ENCODE assay signal across 14 mouse cellular contexts in the genomic region with DNA sequence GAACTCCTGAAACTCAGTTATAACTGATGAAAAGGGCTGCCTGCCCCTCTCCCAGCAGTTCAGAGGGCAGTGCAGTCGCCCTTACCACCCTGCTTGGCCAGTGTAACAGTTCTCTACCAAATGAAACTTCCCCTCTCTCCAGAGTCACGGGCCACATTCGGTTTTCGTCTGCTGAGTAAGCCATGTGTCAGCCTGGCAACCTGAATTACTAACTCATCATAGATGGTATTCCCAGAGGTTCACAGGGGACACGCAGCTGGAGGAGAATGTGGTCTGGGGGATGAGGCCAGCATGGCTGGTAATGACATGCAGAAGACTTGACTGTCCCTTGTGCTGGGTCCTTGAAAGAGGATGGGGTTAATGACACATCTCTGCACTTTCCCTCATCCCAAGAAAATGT. TPM values are rescaled to one million over a fixed set of nuclear protein-coding genes. Genes with fewer than 3 reads are reported as not detected.
DNase-seq lines count a peak whose midpoint lies in the region; ATAC-seq and TF ChIP-seq lines count a peak whose summit lies in the region.
"Had no signal": no experiment of that assay in that cellular context is flagged by ENCODE, and none has a peak within 500 bp of the region (broad histone marks: within the 10 kb centered on the region; RNA-seq: fewer than 3 reads in every experiment).

No protein-coding gene starts in this region.

- H3K4me3 ChIP-seq in heart, embryonic 13.5 days: no peak overlapping the region
- H3K4me3 ChIP-seq in heart, embryonic 10.5 days: no peak overlapping the region
- no peak overlapping the region for H3K4me3 ChIP-seq in kidney, postnatal 0 days (replicated peaks; ENCODE audit: low read depth, low read length)
- H3K4me3 ChIP-seq in embryonic facial prominence, embryonic 15.5 days (replicated peaks): peak overlapping the region; percentile 54
- peak overlapping the region; percentile 45 for H3K4me3 ChIP-seq in stomach, embryonic 15.5 days (replicated peaks)
- H3K4me3 ChIP-seq: forebrain, embryonic 15.5 days had no signal

- WGBS in heart, embryonic 13.5 days: 68% methylated on average over 5 of the region's 5 CpGs
- WGBS in heart, embryonic 10.5 days: 68% methylated on average over 5 of the region's 5 CpGs
- WGBS in kidney, postnatal 0 days: 63% methylated on average over 5 of the region's 5 CpGs
- 50% methylated on average over 5 of the region's 5 CpGs for WGBS in embryonic facial prominence, embryonic 15.5 days
- 66% methylated on average over 5 of the region's 5 CpGs for WGBS in stomach, embryonic 15.5 days

- no peaks in the 10 kb centered on the region for H3K9me3 ChIP-seq in heart, embryonic 13.5 days
- H3K9me3 ChIP-seq in heart, embryonic 10.5 days: no peaks in the 10 kb centered on the region
- no peaks in the 10 kb centered on the region for H3K9me3 ChIP-seq in kidney, postnatal 0 days (replicated peaks; ENCODE audit: low read length)
- no peaks in the 10 kb centered on the region for H3K9me3 ChIP-seq in embryonic facial prominence, embryonic 15.5 days (replicated peaks)
- no peaks in the 10 kb centered on the region for H3K9me3 ChIP-seq in stomach, embryonic 15.5 days
- H3K9me3 ChIP-seq: forebrain, embryonic 15.5 days; hindbrain, embryonic 15.5 days had no signal

- no peak for ATAC-seq in heart, embryonic 13.5 days (ENCODE audit: extremely low read depth, insufficient number of reproducible peaks, low FRiP score, low TSS enrichment)
- peak; percentile 6; the same call in 1 of the 2 replicates for ATAC-seq in kidney, postnatal 0 days (replicated peaks; ENCODE audit: low FRiP score, low read depth)
- no peak for ATAC-seq in embryonic facial prominence, embryonic 15.5 days (ENCODE audit: insufficient number of reproducible peaks, low FRiP score, low TSS enrichment, low read depth)
- no peak for ATAC-seq in stomach, embryonic 15.5 days (ENCODE audit: insufficient read depth, low FRiP score, low read depth)
- ATAC-seq: forebrain, embryonic 15.5 days had no signal

- peak overlapping the region; percentile 75 for H3K4me2 ChIP-seq in heart, embryonic 13.5 days
- H3K4me2 ChIP-seq in kidney, postnatal 0 days (ENCODE audit: low read length): peak overlapping the region; percentile 73
- peak overlapping the region; percentile 75 for H3K4me2 ChIP-seq in embryonic facial prominence, embryonic 15.5 days (replicated peaks)
- H3K4me2 ChIP-seq in stomach, embryonic 15.5 days: peak overlapping the region; percentile 64

- H3K27ac ChIP-seq in heart, embryonic 13.5 days (replicated peaks): no peak overlapping the region
- no peak overlapping the region for H3K27ac ChIP-seq in heart, embryonic 10.5 days
- no peak overlapping the region for H3K27ac ChIP-seq in kidney, postnatal 0 days
- no peak overlapping the region for H3K27ac ChIP-seq in embryonic facial prominence, embryonic 15.5 days (replicated peaks)
- no peak overlapping the region for H3K27ac ChIP-seq in stomach, embryonic 15.5 days
- H3K27ac ChIP-seq: forebrain, embryonic 15.5 days; hindbrain, embryonic 15.5 days; liver, embryonic 14.5 days had no signal

- peaks cover 56% of the 10 kb centered on the region for H3K27me3 ChIP-seq in heart, embryonic 13.5 days (replicated peaks)
- H3K27me3 ChIP-seq in heart, embryonic 10.5 days (ENCODE audit: insufficient read depth, poor library complexity, severe bottlenecking): peaks cover 66% of the 10 kb centered on the region
- peaks cover 10% of the 10 kb centered on the region for H3K27me3 ChIP-seq in kidney, postnatal 0 days (ENCODE audit: insufficient read depth, low read length)
- peaks cover 11% of the 10 kb centered on the region; the same call in 1 of the 2 replicates for H3K27me3 ChIP-seq in embryonic facial prominence, embryonic 15.5 days
- H3K27me3 ChIP-seq in stomach, embryonic 15.5 days (replicated peaks): peaks cover 25% of the 10 kb centered on the region

- H3K36me3 ChIP-seq in heart, embryonic 13.5 days: no peaks in the 10 kb centered on the region
- H3K36me3 ChIP-seq in heart, embryonic 10.5 days: no peaks in the 10 kb centered on the region
- no peaks in the 10 kb centered on the region for H3K36me3 ChIP-seq in kidney, postnatal 0 days (ENCODE audit: insufficient read depth, low read length)
- H3K36me3 ChIP-seq in embryonic facial prominence, embryonic 15.5 days: no peaks in the 10 kb centered on the region
- no peaks in the 10 kb centered on the region for H3K36me3 ChIP-seq in stomach, embryonic 15.5 days
- H3K36me3 ChIP-seq: forebrain, embryonic 15.5 days; hindbrain, embryonic 15.5 days had no signal

- DNase-seq in heart, embryonic 10.5 days (ENCODE audit: low spot score): no peak
- no peak for DNase-seq in kidney, postnatal 0 days (ENCODE audit: low spot score)
- no peak for DNase-seq in kidney, postnatal 36 days
- no peak for DNase-seq in thymus, postnatal 0 days (ENCODE audit: low spot score)
- DNase-seq in c-Kit-positive CD71-positive TER-119-positive erythroid progenitor cells, embryonic 14.5 days (ENCODE audit: low spot score): no peak
- DNase-seq: adrenal gland, postnatal 14 days; B cell, adult 2 months; cerebellum, postnatal 25 days had no signal

- no peak for TF ChIP-seq CTCF in kidney, postnatal 0 days (IDR thresholded peaks at IDR 0.05; ENCODE audit: low read depth)

- H3K4me1 ChIP-seq in heart, embryonic 13.5 days: peaks cover 13% of the 10 kb centered on the region
- peaks cover 20% of the 10 kb centered on the region for H3K4me1 ChIP-seq in heart, embryonic 10.5 days
- H3K4me1 ChIP-seq in kidney, postnatal 0 days (replicated peaks; ENCODE audit: insufficient read depth, low read length): no peaks in the 10 kb centered on the region; the same call in 1 of the 2 replicates
- H3K4me1 ChIP-seq in embryonic facial prominence, embryonic 15.5 days: peaks cover 43% of the 10 kb centered on the region
- H3K4me1 ChIP-seq in stomach, embryonic 15.5 days: peaks cover 6% of the 10 kb centered on the region; the same call in 1 of the 2 replicates

- no peak overlapping the region for H3K9ac ChIP-seq in heart, embryonic 13.5 days
- no peak overlapping the region for H3K9ac ChIP-seq in kidney, postnatal 0 days (ENCODE audit: low read depth, low read length)
- H3K9ac ChIP-seq in embryonic facial prominence, embryonic 15.5 days: no peak overlapping the region
- no peak overlapping the region for H3K9ac ChIP-seq in stomach, embryonic 15.5 days
- H3K9ac ChIP-seq: forebrain, embryonic 15.5 days; hindbrain, embryonic 15.5 days; liver, embryonic 14.5 days had no signal

RNA-seq across cellular contexts. Expression of gene Ngf, which starts 1.5 kb away (rescaled TPM):
- 1.2 and 1.7 TPM in 2 replicates for polyA plus RNA-seq in heart, embryonic 13.5 days (2015; fragmentation: Nextera tagmentation; extraction: Ambion mirVana)
- polyA plus RNA-seq in heart, embryonic 10.5 days (2016; fragmentation: Nextera tagmentation; extraction: Ambion mirVana): 0.30 and 1.1 TPM in 2 replicates
- polyA plus RNA-seq in kidney, postnatal 0 days (2015; fragmentation: Nextera tagmentation; extraction: Ambion mirVana): 3.0 TPM in 2 replicates
- 8.3 and 9.7 TPM in 2 replicates for polyA plus RNA-seq in embryonic facial prominence, embryonic 15.5 days (2015; fragmentation: Nextera tagmentation; extraction: Ambion mirVana)
- polyA plus RNA-seq in stomach, embryonic 15.5 days (2015; fragmentation: Nextera tagmentation; extraction: Ambion mirVana): 4.4 and 4.8 TPM in 2 replicates
- polyA plus RNA-seq in thymus, postnatal 0 days (2015; fragmentation: Nextera tagmentation; extraction: Ambion mirVana): 0.46 and 0.55 TPM in 2 replicates

Comparison
In these comparisons a context has a peak if more than half of its experiments do, and no peak if none do; other contexts are left out.
1. H3K4me3 ChIP-seq: peak in embryonic facial prominence, embryonic 15.5 days (single experiment) and stomach, embryonic 15.5 days (single experiment); none in heart, embryonic 13.5 days (single experiment), heart, embryonic 10.5 days (single experiment) and kidney, postnatal 0 days (single experiment).
2. Peak in every context shown above with its lines, with median percentiles within 50 percentile points of each other: H3K4me2 ChIP-seq.